Mouse (Mus musculus) liver, embryonic 13.5 days (tissue): Measurements from ENCODE around the gene D630003M21Rik. TPM values are rescaled to one million over a fixed set of nuclear protein-coding genes. Genes with fewer than 3 reads are reported as not detected.
A peak's percentile ranks its signal among the peaks of the same experiment; 100 is the strongest.

ENCODE experiments used
- ATAC-seq: fragments of 200-750 bp; cut with Nextera tagmentation; 2 replicates; pipeline ENCODE4 v1.8.0; 2017; ENCODE audit warnings: low read depth, mild to moderate bottlenecking, moderate number of reproducible peaks, moderate library complexity
- DNase-seq: peaks from one replicate; pipeline ENCODE4 v3.0.0; 2022
- H3K27ac ChIP-seq: fragments of 300-500 bp; sonication (generic); 2 replicates; pipeline ENCODE4 v1.5.1; 2015; ENCODE audit warnings: moderate library complexity, mild to moderate bottlenecking, inconsistent platforms
- H3K27me3 ChIP-seq: fragments of 300-500 bp; sonication (generic); 2 replicates; pipeline ENCODE4 v1.6.1; 2015; ENCODE audit warnings: mild to moderate bottlenecking, inconsistent platforms
- H3K36me3 ChIP-seq: fragments of 300-500 bp; sonication (generic); 2 replicates; pipeline ENCODE4 v1.6.1; 2015; ENCODE audit warnings: mild to moderate bottlenecking, inconsistent platforms
- H3K4me1 ChIP-seq: fragments of 300-500 bp; sonication (generic); replicated peaks from 2 replicates; pipeline ENCODE4 v1.6.1; 2015; ENCODE audit warnings: inconsistent platforms
- H3K4me2 ChIP-seq: fragments of 300-500 bp; sonication (generic); 2 replicates; pipeline ENCODE4 v1.6.1; 2015; ENCODE audit warnings: inconsistent platforms, mild to moderate bottlenecking, moderate library complexity
- H3K4me3 ChIP-seq: fragments of 300-500 bp; sonication (generic); replicated peaks from 2 replicates; pipeline ENCODE4 v1.5.1; 2015; ENCODE audit warnings: mild to moderate bottlenecking, inconsistent platforms
- H3K9ac ChIP-seq: fragments of 300-500 bp; sonication (generic); 2 replicates; pipeline ENCODE4 v1.6.1; 2015; ENCODE audit warnings: mild to moderate bottlenecking, inconsistent platforms
- H3K9me3 ChIP-seq: fragments of 300-500 bp; sonication (generic); replicated peaks from 2 replicates; pipeline ENCODE4 v1.6.1; 2016; ENCODE audit warnings: inconsistent platforms
- WGBS: fragments of 180-500 bp; shearing (Covaris S2); methylation state at CpG from one replicate; pipeline ENCODE4 v1.1.7; 2015; ENCODE audit not compliant: insufficient replicate concordance; 5-methylcytosine and 5-hydroxymethylcytosine counted together
- polyA plus RNA-seq: library from polyadenylated mRNA; unstranded; fragments of >200 nt; fragmentation: Nextera tagmentation; extraction: Ambion mirVana; gene quantifications from 2 replicates; pipeline ENCODE4 v1.2.1, GENCODE M21; 2015

D630003M21Rik gene
- polyA plus RNA-seq = 0.31 and 0.47 TPM in 2 replicates

DNA sequence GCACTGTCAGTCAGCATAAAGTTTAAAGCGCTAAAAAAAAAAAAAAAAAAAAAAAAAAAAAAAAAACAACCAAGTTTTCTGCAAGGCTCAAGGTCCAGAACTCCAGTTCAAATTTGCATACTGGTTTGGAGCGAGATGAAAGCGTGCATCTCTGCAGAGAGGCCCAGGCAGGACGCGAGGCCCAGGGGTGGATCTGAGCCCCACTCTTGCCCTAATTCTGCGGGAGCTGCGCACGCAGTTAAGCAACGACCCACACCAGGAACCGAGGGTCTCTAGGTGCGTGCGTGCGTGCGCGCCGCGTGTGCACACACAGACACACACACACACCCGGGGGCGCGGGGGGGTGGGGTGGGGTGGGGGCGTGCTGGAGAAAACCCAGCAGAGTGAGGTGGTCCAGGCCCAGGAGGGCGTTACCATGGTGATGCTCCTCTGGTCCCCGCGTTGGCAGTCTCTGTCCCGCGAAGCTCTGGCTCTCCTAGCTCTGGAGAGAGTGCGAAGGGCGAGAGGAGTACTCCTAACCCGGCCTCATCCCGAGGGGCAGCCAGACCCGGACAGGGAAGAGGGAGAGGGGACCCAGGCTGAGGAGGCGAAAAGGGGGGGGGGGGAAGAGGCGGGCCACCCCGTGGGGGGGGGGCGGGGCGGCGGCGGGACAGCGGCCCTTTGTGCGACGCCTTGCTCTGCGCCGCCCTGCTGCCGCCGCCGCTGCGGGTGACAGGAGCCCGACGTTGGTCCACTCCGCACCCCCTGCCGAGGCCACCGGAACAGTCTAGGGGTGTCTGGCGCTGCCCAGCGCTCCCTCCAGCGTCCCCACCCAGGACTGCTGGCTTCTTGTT lies at the start of gene D630003M21Rik:
TSS of gene D630003M21Rik (minus strand) at position 553 of the 833 bp plus-strand sequence.
- Histone ChIP-seq H3K4me1 (peaks cover 10% of the 10 kb centered on the region), H3K4me3 (peak within 1 kb of the TSS; percentile 33), H3K27ac (no peak within 1 kb of the TSS), H3K9ac (no peak within 1 kb of the TSS), H3K4me2 (peak within 1 kb of the TSS; percentile 52), H3K9me3 (no peaks in the 10 kb centered on the region), H3K36me3 (no peaks in the 10 kb centered on the region), H3K27me3 (peaks cover 37% of the 10 kb centered on the region)
- DNase-seq (no peak), ATAC-seq (peak; percentile 33)
- 1% methylated on average over 42 of the region's 55 CpGs for WGBS

DNA sequence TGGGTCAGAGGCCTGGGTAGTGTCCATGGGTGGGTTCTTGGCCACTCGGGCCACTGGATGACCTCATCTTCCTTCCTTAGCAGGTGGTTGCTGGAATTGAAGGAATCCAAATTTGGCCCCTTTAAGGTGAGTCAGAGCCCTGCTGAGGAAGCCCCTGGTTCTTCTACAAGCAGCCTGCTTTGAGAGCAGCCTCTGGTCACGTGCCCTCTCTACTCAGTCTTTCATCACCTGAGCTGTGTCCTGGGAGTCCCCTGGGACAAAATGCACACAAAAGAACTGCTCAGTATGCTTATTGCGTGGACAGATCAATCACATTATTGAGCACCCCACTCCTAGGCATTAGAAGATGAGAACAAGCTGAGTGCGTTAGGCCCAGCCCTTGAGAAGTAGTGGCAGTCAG lies 47.9 kb upstream of the D630003M21Rik start:
- ATAC-seq (no peak), DNase-seq (no peak)
- no peak overlapping the region for H3K4me3 ChIP-seq
- H3K9me3 ChIP-seq = no peaks in the 10 kb centered on the region
- no peak overlapping the region for H3K27ac ChIP-seq
- H3K4me2 ChIP-seq = no peak overlapping the region
- H3K4me1 ChIP-seq = 0 out of 2 replicates have a peak, but pooled peaks cover 4% of the 10 kb centered on the region
- WGBS = 58% methylated on average over 4 of the region's 4 CpGs
- H3K9ac ChIP-seq = no peak overlapping the region
- H3K27me3 ChIP-seq = no peaks in the 10 kb centered on the region
- H3K36me3 ChIP-seq = no peaks in the 10 kb centered on the region

- DNase-seq (no peak), ATAC-seq (no peak)
- Histone ChIP-seq H3K4me1 (0 out of 2 replicates have a peak, but pooled peaks cover 2% of the 10 kb centered on the region), H3K9ac (no peak overlapping the region), H3K9me3 (no peaks in the 10 kb centered on the region), H3K27ac (no peak overlapping the region), H3K27me3 (no peaks in the 10 kb centered on the region), H3K4me2 (no peak overlapping the region), H3K4me3 (no peak overlapping the region), H3K36me3 (no peaks in the 10 kb centered on the region)
- 64% methylated on average over 6 of the region's 6 CpGs for whole genome bisulfite sequencing
These were observed 47.4 kb upstream of the D630003M21Rik start for GRCm38 (mm10) chr2:158276451-158276850.

- DNase-seq (no peak), ATAC-seq (no peak)
- Histone ChIP-seq H3K9ac (no peak overlapping the region), H3K4me3 (no peak overlapping the region), H3K4me2 (no peak overlapping the region), H3K27ac (no peak overlapping the region), H3K36me3 (no peaks in the 10 kb centered on the region), H3K27me3 (no peaks in the 10 kb centered on the region), H3K4me1 (no peaks in the 10 kb centered on the region), H3K9me3 (no peaks in the 10 kb centered on the region)
- WGBS = 74% methylated on average over 4 of the region's 4 CpGs
These were observed 46.8 kb upstream of the D630003M21Rik start for GRCm38 (mm10) chr2:158275811-158276210.

- WGBS = 76% methylated on average over 3 of the region's 3 CpGs
- Histone ChIP-seq H3K9me3 (no peaks in the 10 kb centered on the region), H3K27me3 (no peaks in the 10 kb centered on the region), H3K27ac (no peak overlapping the region), H3K4me2 (no peak overlapping the region), H3K4me3 (no peak overlapping the region), H3K36me3 (no peaks in the 10 kb centered on the region), H3K4me1 (no peaks in the 10 kb centered on the region), H3K9ac (no peak overlapping the region)
- no peak for DNase-seq
- ATAC-seq = no peak
These were observed 46.3 kb upstream of the D630003M21Rik start for GRCm38 (mm10) chr2:158275349-158275748.

- no peak overlapping the region for H3K27ac ChIP-seq
- ATAC-seq (no peak), DNase-seq (no peak)
- H3K36me3 ChIP-seq = no peaks in the 10 kb centered on the region
- H3K4me3 ChIP-seq = no peak overlapping the region
- no peak overlapping the region for H3K9ac ChIP-seq
- no peaks in the 10 kb centered on the region for H3K27me3 ChIP-seq
- no peaks in the 10 kb centered on the region for H3K4me1 ChIP-seq
- H3K9me3 ChIP-seq = no peaks in the 10 kb centered on the region
- WGBS = 29% methylated on average over 2 of the region's 2 CpGs
- H3K4me2 ChIP-seq = no peak overlapping the region
These were observed 44.6 kb upstream of the D630003M21Rik start for GRCm38 (mm10) chr2:158273646-158274045.

DNA sequence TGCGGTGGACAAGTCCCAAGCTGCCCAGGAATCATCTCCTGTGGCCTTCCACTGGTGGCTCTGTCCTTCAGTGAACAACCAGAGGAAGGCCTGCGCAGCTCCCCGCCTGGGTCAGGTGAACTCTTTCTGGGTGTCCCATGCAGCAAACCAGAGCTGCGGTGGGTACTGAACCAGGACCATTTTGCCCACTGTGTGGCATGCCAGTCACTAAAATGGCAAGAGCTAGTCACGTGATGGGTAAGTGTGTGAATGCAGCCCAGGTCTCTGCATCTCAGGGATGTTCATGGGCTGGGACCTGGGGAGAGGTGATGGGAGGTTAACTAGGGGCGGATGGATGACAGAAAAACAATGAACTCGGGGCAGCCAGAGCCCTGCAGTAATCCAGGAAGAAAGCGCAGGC lies 41.0 kb upstream of the D630003M21Rik start:
- Histone ChIP-seq H3K4me3 (no peak overlapping the region), H3K36me3 (no peaks in the 10 kb centered on the region), H3K4me2 (no peak overlapping the region), H3K27me3 (no peaks in the 10 kb centered on the region), H3K9me3 (no peaks in the 10 kb centered on the region), H3K9ac (no peak overlapping the region), H3K4me1 (no peaks in the 10 kb centered on the region), H3K27ac (no peak overlapping the region)
- DNase-seq = no peak
- WGBS = 64% methylated on average over 8 of the region's 8 CpGs
- ATAC-seq = no peak

GRCm38 (mm10) chr2:158264877-158265276 lies 35.9 kb upstream of the D630003M21Rik start:
- ATAC-seq = no peak
- H3K4me3 ChIP-seq = no peak overlapping the region
- H3K4me1 ChIP-seq = no peaks in the 10 kb centered on the region
- no peaks in the 10 kb centered on the region for H3K36me3 ChIP-seq
- H3K27me3 ChIP-seq = no peaks in the 10 kb centered on the region
- no peaks in the 10 kb centered on the region for H3K9me3 ChIP-seq
- no peak for DNase-seq
- no peak overlapping the region for H3K9ac ChIP-seq
- H3K27ac ChIP-seq = no peak overlapping the region
- WGBS = 46% methylated on average over 3 of the region's 3 CpGs
- no peak overlapping the region for H3K4me2 ChIP-seq

DNA sequence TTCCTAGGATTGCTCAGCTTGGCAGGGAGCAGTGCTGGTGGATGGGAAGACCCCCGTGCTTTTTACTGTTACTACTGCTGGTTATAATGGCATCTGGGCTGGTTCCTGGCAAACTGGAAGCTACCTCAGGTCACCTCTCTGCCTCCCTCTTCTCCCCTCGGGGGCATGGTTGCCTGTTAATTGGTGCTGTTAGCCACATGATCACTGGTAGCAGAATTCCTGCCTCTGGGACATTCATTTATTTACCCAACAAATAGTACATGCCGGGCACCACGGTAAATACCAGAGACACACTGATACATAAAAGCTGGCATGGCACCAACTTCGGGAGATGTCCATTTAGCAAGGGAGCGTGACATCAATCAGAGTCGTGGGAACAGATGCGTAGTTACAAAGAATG lies 30.5 kb upstream of the D630003M21Rik start:
- Histone ChIP-seq H3K27me3 (0 out of 2 replicates have a peak, but pooled peaks cover 10% of the 10 kb centered on the region), H3K4me3 (no peak overlapping the region), H3K36me3 (no peaks in the 10 kb centered on the region), H3K4me1 (peaks cover 5% of the 10 kb centered on the region), H3K9ac (no peak overlapping the region), H3K4me2 (no peak overlapping the region), H3K27ac (no peak overlapping the region), H3K9me3 (no peaks in the 10 kb centered on the region)
- DNase-seq = no peak
- ATAC-seq = no peak
- WGBS = 63% methylated on average over 8 of the region's 8 CpGs

DNA sequence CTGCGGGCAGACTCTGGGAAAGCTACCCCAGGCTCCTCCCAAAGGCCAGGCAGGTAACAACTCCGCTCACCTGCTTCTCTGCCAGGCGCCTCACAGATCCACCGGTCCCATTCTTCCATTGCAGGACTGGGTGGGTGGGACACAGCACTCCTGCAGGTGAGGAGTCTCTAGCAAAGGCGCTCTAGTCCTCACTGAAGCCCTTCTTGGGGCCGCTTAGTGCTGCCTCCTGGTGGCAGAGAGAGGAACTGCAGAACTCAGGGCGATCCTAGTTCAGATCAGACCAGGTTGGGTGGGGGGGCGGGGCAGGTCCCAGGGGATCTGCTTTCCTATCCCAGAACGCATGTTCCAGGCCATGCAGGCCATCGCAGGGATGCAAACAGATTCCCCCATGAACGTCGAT lies 29.8 kb upstream of the D630003M21Rik start:
- peak; percentile 54; the same call in 1 of the 2 replicates for ATAC-seq
- Histone ChIP-seq H3K9me3 (no peaks in the 10 kb centered on the region), H3K27ac (no peak overlapping the region), H3K36me3 (no peaks in the 10 kb centered on the region), H3K4me2 (peak overlapping the region; percentile 19; the same call in 1 of the 2 replicates), H3K4me1 (peaks cover 5% of the 10 kb centered on the region), H3K27me3 (0 out of 2 replicates have a peak, but pooled peaks cover 10% of the 10 kb centered on the region), H3K9ac (no peak overlapping the region), H3K4me3 (no peak overlapping the region)
- DNase-seq = peak; percentile 13
- WGBS = 7% methylated on average over 12 of the region's 12 CpGs

DNA sequence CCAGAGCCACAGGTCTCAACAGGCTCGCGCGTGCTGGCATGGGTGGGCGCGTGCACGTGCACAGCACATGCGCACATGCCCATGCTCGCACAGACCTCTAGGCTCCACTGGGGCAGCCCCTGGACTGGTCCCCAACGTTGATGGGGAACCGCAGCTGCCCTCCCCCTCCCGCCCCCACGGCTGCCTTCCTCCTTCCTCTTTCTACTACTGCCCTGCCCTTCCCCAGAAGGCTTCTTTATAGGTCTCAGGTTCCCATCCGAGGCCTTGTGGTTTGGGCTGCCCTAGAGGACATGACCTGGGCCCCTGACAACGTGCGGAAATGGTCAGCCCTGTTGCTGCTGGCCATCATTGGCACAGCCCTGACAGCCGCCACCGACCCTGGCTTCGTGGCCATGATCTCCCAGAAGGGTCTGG lies 29.0 kb upstream of the D630003M21Rik start, which contains the start of gene Bpi:
TSS of gene Bpi (plus strand) at position 90 of the 414 bp plus-strand sequence.
- 23% methylated on average over 18 of the region's 18 CpGs for WGBS
- H3K27me3 ChIP-seq = 0 out of 2 replicates have a peak, but pooled peaks cover 10% of the 10 kb centered on the region
- H3K27ac ChIP-seq = no peak within 1 kb of the TSS
- H3K4me1 ChIP-seq = peaks cover 5% of the 10 kb centered on the region
- no peaks in the 10 kb centered on the region for H3K9me3 ChIP-seq
- DNase-seq (no peak), ATAC-seq (peak; percentile 47; the same call in 1 of the 2 replicates)
- no peak within 1 kb of the TSS for H3K4me3 ChIP-seq
- no peak within 1 kb of the TSS for H3K9ac ChIP-seq
- peak within 1 kb of the TSS; percentile 19; the same call in 1 of the 2 replicates for H3K4me2 ChIP-seq
- H3K36me3 ChIP-seq = no peaks in the 10 kb centered on the region
